Mouse (Mus musculus) ES-Bruce4 (cell line): ENCODE data around the gene Ano6.

Experiments used
- CTCF ChIP-seq: IDR thresholded peaks from one replicate; pipeline ENCODE4 v1.8.1; 2011; ENCODE audit warnings: low read depth, low read length
- POLR2A ChIP-seq: IDR thresholded peaks from one replicate; pipeline ENCODE4 v1.8.1; 2011; ENCODE audit warnings: low read length; ENCODE audit not compliant: insufficient read depth

DNA sequence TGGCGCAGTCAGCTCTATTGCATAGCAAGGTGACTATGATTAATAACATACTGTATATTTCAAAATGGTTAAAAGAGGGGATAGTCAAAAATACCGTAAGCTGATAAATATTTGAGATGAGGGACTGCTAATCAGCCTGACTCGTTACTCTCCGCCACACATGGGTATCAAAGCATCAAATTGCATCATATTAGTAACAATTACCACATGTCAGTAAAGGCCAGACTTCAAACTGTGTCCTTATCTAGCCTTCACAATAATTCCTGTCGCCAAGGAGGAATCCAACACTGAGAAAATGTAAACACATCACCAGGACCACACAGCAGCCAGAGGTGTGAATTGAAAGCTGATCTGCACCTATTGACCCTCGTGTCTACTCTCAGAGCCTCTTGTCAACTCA, 30.8 kb upstream of the Ano6 start:
- TF ChIP-seq CTCF (no peak), POLR2A (no peak)
